Mouse (Mus musculus) frontal cortex, postnatal 25 days (tissue): ENCODE data around the gene 2410015M20Rik.

Experiments
- DNase-seq, 2 experiments: peaks; one replicate each; pipeline ENCODE4 v3.0.0; 2022; ENCODE audit warnings: low spot score in 2 of 2

The 2410015M20Rik gene

DNA sequence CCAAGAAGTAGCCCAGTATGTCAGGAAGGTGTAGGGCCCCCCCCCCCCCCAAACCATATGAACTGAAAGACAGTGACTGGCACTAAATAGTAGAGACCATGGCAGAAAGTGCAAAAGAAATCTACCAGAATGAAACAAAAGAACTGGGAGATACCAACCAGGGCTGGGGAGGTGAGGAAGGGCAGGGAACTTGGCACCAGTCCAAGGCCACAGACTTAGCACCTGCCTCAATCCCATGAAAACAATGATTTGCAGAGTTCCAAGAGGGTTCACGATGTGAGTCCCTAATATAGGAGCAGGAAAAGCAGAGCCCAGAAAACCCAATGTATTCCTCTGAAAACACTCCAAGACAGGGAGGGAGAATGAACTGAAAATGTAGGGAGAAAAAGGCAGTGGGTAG, 37.4 kb downstream of the 2410015M20Rik start:
- DNase-seq: no peak

GRCm38 (mm10) chr17:56570287-56570686, 39.3 kb downstream of the 2410015M20Rik start:
- no peak for DNase-seq

DNA sequence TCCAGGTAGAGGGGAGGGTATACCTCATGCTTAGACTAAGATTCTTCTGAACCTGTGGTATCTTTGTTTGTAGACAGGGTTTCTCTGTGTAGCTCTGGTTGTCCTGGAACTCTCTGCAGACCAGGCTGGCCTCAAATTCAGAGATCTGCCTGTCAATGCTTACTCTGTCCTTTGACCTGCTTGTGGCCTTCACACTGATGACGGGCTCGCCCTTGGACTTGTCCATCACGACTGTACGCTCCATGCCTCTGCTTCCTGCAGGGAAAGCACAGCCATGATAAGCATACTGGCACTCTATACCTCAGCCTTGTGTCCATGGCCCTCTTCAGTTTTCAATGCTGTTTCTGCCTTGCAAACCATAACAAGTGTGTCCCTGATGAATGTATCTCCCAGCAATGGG, 42.2 kb downstream of the 2410015M20Rik start:
- no peak for DNase-seq

GRCm38 (mm10) chr17:56566918-56567317, 42.7 kb downstream of the 2410015M20Rik start:
- DNase-seq: no peak

DNA sequence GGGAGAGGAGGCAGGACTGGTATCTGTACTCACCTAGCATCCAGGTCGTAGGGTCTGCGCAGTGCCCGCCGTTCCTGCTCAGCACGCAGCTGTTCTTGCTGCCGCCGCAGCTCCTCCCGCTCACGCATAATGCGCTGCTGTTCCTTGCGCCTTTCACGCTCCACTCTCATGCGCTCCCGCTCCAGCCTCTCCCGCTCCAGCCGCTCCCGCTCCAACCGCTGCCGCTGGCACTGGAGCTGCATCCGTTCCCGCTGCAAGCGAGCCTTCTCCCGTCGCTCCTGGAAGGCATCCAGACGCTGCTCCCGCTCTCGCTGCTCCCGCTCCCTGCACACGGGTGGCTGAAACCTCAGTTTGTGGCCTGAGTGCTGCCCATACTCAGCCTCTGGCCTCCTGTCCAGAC, 43.3 kb downstream of the 2410015M20Rik start:
- no peak for DNase-seq

DNA sequence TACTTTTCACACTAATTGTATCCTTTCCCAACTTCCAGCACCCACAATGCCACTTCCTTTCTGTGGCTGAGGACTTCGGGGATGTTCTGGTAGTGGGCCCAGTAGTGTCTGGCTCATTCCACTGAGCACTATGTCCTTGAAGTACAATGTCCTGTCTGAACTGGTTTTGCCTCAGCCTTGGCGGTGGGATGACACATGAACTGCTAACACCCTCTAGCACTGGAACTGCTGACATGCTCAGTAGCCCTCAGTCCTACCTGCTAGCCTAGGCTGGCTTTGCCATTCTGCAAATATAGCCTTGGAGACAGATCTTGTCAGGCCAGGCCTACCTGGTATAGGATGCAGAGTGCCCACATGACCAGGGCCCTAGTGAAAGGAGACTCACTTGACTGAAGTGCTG, 47.7 kb downstream of the 2410015M20Rik start:
- no peak for DNase-seq

- DNase-seq: no peak
These were observed 49.4 kb downstream of the 2410015M20Rik start for GRCm38 (mm10) chr17:56560131-56560530.

DNA sequence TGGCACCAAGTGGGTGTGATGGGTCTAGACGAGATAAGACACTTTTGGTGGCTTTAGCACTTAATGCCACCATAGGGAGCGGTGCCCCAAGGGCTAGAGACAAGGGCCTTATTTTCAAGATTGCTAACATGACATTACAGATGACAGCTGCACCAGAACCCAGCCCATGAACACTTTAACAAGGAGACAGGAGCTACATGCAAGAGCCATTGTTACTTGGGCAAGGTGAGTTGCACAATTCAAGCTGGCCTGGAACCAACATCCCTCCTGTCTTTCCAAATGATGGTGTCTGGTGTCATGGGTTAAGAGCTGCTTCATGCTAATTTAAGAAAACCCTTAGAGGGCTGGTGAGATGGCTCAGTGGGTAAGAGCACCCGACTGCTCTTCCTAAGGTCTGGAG, 50.2 kb downstream of the 2410015M20Rik start:
- no peak for DNase-seq

GRCm38 (mm10) chr17:56558448-56558847, 51.1 kb downstream of the 2410015M20Rik start:
- DNase-seq: peak; percentile 61 to 68
